Mouse (Mus musculus) erythroblast, adult 5-6 weeks (primary cell): ENCODE measurements around the gene Prkci. TPM values are rescaled to one million over a fixed set of nuclear protein-coding genes. Genes with fewer than 3 reads are reported as not detected.
A peak's percentile ranks its signal among the peaks of the same experiment; 100 is the strongest.

Experiments
- ATAC-seq: replicated peaks from 2 replicates; pipeline ENCODE4 v1.8.0; 2016; ENCODE audit warnings: moderate number of reproducible peaks, mild to moderate bottlenecking, moderate TSS enrichment, inconsistent platforms; ENCODE audit not compliant: poor library complexity, low FRiP score, severe bottlenecking
- total RNA-seq, 2 experiments: library from RNA; stranded (forward) in 1 of 2; stranded (reverse) in 1 of 2; fragments of 150-400 nt in 1 of 2; fragments of 200-764, 138-1000 nt in 1 of 2; gene quantifications; 2 replicates each; pipeline versions ENCODE4 v1.2.3 to v1.2.4; 2015 to 2017; ENCODE audit warnings: low replicate concordance in 2 of 2

The Prkci gene
- total RNA-seq, 2 experiments from 2014 or later = 8.1 to 9.2 TPM

DNA sequence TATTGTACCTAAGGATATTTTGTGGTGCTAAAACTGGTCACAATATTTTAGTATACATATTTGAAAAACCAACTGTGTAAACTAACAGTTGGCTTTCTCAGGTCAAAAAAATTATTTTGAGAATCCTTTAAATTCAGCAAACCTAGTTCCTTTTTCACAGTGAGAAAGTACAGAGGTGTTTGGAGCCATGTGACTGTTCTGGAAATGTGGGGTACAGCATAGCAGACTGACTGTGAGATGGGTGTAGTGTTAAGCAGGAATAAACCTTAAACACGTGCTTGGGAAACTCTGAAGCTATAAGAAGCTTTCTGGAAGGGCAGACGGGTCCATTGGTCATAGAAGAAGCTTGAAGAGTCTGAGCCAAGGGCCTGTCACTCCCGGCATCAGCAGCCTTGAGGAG is 38.1 kb downstream of the Prkci start:
- no peak for ATAC-seq

DNA sequence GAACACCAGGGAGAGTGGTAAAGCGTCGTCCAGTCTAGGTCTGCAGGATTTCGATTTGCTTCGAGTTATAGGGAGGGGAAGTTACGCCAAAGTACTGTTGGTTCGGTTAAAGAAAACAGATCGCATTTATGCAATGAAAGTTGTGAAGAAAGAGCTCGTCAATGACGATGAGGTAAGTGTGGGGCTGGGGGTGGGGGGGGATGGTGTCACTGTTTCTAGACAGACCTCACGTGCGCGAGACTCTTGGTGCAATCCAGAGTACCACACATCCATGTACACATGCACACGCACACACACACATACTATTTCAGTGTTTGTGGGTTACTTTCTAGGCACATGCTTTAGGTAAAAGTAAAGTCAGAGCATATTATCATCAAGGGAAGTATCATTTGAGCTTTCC is 42.3 kb downstream of the Prkci start:
- ATAC-seq = no peak

DNA sequence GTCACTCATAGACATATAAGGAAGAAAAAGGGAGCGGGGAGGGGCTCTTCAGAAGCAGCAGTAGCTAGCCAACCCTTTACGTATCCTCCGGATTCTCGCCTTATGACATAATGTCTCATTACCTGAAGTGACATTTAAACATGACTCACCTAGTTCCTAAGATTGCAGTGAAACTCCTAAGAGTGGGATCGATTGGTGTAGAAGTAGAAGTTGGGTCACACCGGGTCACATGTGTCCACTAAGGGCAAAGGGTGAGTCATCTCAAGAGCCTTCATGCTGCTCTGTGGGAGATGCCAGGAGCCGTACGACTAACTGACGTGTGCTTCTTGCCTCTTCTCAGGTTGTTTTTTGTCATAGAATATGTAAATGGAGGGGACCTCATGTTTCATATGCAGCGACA is 43.1 kb downstream of the Prkci start:
- no peak for ATAC-seq

DNA sequence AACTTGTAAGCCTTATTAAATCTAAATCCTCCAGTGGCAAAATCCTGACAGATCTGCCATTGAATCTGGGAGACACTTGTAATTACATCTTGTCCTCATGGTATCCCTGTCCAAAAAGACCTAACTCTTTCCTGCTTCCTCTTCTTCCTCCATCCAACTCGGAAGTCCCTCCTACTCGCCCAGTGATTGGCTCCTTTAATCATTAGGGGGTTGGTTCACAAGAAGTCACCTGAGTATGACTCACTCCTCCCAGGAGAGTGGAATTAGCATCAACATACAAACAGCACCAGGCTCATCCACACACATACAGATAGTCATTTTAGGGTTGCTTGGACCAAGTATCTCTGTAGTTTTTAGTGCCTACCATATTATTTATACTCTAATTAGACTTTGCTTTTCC is 47.4 kb downstream of the Prkci start:
- ATAC-seq = no peak

DNA sequence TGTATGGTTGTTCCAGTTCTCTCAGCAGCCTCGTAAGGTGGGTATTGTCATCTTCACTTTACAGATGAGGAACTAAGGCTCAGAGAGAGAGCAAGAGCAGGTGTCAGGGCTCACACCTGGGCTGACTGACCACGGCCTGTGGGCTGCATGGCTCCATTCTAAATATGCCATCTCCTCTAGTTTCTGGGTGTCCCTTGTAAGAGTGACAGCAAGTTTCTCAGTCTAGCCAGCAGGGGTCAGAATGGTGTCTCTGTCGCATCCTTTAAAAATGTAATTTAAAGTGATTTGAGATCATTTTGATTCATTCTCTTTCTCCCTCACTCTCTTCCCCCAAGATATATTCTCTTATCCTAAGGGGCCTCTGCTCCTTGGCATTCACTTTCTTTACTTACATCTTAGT is 51.7 kb downstream of the Prkci start:
- no peak for ATAC-seq

DNA sequence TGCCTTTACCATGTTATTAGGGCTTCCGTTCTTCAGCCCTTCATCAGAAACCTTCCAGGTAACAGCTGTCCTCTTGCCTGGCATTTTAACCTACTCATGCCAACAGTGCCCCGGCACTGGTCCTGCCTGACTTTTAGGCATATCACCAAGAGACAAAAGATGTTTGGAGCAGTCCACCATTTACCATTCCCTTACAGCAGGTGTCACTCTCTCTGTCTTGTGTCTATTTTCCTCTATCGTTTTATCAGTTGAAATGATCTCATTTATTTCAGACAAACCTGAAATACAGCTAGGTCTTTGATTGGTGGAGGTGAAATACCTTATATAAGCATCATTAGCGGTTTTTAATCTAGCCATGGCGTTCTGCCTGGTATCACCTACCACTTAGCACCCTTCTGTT is 53.5 kb downstream of the Prkci start:
- ATAC-seq = no peak

DNA sequence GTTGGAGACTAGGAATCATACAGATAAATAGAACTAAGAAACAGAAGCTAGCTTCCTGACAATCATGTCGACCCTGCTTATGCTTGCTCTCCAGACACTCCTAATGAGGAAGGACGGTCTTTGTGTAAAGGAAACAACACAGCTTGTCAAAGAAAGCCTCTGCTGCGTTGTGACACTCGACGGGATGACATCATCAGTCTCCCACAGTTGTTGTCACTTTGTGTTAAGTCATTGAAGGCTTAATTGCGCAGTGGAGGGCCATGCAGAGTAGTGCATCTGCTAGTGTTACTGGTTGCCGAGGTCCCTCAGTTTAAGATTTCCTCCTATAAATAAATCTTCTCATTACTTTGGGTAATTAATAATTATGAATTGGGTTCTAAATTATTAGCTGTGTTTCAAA is 54.8 kb downstream of the Prkci start:
- ATAC-seq = no peak

DNA sequence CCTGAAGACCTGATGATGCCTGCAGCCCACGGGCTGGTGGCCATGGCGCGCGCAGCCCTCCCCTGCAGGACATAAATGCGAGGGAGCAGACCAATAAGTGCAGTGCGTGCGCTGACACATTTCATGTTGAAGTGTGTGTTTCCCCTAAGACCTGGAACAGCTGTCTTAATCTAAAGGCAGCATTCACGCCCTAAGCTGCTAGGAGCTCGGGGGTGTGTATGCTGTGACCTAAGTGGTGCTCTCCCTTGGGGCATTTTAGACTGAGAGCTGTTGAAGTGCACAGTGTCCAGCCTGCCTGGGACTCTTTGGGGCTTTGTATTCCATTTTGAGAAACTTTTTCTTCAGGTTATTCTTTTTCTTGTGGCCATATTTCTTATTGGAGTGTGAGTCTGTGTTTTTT is 56.2 kb downstream of the Prkci start:
- no peak for ATAC-seq

DNA sequence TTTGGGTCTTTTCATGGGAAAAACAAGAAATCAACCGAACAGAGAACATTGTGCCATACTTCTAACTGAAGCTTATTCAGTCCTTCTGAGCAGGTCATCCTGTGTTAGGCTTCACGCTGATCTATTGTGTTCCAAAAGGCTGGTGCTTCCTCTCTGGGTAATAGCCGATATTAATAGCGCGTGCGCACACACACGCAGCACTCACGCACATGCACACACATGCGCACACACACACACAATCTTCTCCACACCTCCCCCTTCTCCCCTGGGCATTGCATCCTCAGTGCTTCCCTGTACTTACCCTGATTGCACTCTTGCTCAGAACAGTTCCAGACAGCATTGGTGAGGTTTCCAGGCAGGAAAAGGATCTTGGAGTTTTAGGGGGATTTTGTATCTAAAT is 57.6 kb downstream of the Prkci start:
- ATAC-seq = no peak

DNA sequence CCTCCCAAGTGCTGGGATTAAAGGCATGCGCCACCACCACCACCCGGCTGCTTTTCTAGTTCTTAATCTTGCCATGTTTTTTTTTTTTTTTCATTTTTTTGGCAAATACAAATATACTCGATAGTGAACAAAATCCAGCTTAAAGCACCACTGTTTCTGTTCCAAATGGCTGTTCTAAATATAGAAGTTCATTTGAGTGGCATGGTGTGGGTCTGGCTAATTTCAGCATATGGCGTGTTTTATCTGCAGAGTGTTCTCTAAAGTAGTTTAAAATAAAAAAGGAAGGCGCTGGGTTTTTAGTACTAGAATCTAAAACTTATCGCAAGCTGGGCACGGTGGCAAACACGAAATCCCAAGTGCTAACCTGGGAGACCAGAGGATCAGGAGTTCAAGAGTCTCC is 59.3 kb downstream of the Prkci start:
- no peak for ATAC-seq

DNA sequence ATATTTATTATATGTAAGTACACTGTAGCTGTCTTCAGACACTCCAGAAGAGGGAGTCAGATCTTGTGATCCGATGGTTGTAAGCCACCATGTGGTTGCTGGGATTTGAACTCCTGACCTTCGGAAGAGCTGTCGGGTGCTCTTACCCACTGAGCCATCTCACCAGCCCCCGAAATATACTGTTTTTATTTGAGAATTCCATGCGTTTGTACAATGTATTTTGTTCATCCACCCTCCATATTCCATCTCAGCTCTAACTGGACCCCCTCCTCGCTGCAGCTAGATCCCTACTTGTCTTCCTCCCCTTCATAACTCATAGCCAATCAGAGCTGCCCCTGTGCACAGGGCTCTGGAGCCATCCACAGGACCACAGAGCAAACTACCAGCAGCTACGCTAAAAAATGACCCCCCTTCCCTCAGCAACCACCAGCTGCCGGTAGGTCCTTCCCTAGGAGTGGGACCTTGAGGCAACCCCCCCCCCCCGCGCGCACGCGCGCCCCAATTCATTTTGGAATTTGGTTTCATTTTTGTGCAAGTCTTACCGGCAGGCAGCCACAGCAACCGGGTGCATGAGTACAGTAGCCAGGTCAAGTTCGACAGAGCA is 60.6 kb downstream of the Prkci start:
- no peak for ATAC-seq

DNA sequence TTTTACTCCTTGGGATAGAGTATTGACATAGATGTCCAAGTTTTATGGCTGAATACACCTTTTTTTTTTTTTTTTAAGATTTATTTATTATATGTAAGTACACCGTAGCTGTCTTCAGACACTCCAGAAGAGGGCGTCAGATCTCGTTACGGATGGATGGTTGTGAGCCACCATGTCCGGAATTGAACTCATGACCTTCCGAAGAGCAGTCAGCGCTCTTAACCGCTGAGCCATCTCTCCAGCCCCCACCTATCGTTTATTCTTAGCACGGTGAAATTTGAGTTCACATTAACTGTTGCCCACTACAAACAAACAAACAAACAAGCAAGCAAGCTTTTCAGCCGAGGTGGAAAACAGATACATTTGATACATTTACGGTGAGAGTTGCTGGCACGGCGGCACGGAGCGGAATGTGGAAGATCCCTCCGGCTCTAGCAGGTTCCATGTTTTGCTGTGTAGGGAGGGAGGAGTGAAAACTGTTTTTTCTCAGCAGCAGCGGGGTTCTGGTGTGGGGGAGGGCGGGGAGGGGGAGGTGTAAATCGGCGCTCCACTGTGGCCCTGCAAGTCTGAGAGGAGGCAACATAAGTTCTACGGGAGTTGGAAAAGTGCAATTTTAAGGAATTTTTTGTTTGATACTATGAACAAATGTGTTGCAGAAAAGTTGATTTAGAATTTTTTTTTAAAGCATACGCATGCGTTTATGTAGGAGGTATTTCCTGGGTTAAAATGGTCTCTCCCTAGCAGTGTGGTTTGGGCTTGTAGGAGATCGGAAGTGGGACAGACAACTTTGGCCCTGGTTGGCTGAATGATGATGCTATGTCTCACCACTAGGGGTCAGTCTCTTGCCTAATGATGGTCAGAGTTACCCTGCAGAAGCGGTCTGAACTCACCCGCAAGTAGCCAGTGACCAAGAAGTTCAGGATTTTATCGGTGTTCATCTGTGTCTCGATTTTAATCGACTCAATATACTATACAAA is 61.4 kb downstream of the Prkci start:
- peak; percentile 98 for ATAC-seq

DNA sequence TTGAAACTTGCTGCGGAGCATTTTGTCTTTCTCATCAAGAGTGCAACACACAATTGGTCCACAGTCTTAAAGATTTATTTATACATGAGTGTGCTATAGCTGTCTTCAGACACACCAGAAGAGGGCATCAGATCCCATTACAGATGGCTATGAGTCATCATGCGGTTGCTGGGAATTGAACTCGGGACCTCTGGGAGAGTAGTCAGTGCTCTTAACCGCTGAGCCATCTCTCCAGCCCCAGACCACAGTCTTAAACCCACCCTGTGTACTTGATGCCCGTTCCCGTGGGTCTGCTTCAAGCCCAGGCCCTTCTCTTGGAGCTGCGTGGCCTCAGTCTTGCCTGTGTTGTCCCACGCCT is 65.2 kb downstream of the Prkci start:
- ATAC-seq = no peak

DNA sequence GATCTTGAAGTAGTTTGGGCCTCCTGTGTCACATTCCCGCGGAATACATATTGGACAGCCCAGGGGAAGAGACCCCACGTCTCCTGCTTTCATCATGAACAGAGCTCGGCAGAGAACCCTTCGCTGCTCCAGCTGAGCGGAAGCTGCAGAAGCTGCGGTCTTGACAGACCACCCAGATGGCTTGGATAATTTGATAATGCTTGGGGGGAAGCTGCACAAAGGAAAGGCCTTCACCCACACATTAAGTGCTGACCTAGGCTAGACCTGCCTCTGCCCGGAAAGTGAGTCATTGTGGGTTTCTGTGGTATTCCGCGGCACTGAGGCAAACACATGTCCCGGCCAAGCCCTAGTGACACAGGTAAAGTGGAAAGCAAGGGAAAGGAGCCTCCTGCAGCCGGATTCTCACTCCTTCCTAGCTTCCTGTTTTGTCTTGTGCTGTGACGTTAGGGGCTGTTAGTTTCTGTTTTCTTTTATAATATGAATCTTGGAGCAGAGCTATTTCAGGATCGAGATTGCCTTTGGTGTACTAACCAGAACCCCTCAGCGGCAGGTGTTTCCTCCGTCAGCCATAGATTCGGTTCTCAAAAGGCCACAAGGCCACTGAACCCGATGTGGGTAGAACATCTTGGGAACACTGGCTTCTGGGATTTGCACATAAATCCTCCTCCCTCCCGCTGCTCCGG is 65.7 kb downstream of the Prkci start:
- ATAC-seq = no peak

DNA sequence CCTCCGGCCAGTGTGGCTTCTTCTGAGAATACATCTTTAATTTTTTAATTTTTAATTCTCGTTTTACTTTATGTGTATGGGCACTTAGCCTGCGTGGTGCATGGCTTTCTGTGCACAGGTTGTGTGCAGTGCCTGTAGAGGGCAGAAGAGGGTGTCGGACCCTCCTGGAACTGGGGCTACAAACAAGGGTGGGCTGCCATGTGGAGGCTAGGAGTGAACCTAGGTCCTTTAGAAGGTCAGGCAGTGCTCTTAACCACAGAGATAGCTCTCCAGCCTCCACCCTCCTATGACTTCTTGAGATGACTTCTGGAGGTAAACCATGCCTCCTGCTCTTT is 66.2 kb downstream of the Prkci start:
- ATAC-seq = no peak

DNA sequence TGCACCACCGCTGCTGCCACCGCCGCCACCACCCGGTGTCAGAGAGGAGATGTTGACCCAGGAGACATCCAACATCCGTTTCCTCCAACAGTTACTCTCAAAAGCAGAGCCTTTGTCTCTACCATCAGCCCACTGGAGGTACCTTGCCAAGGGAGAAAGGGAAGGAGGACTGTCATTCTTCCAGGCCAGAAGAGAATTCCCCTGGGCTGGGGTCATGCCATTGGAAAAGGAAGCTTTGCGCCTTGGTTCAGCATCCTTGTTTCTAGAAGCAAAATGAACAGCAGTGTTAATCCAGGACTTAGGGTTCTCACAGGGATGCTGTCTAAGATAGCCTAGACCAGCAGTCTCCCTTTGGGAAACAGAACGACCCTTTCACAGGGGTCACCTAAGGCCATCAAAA is 66.8 kb downstream of the Prkci start:
- ATAC-seq = no peak

DNA sequence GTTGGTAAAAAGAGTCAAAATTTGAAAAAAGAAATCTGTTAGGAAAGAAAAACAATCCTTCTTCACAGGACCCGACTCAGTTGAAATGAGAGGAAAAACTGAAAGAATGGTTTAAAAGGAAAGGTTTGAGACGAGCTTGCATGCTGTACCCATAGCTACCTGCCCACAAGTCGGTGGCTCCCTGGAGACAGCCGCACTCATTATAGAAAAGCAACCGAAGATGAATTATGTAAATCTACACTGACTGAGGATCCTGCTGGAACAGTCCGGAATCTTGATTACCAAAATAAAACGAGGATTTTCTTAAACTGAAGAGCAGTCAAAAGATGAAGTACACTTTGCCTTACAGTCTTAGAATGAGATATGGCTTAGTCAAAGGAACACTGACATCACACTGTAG is 72.9 kb downstream of the Prkci start:
- no peak for ATAC-seq

DNA sequence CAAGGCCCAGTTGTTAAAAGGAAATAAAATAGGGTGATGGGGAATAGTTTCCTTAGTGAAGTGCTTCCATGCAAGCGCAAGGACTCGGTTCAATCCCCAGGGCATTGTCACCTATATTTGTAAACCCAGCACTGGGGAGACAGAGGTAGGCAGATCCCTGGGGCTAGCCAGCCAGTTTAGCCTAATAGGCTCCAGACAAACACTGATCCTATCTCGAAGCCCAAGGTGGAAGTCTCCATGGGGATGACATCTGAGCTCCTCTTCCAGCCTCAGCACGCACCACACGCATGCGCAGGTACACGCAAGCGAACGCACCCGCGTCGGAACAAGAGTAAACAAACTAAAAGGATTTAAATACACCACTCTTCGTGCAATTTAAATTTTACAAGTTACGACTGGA is 76.3 kb downstream of the Prkci start:
- no peak for ATAC-seq

DNA sequence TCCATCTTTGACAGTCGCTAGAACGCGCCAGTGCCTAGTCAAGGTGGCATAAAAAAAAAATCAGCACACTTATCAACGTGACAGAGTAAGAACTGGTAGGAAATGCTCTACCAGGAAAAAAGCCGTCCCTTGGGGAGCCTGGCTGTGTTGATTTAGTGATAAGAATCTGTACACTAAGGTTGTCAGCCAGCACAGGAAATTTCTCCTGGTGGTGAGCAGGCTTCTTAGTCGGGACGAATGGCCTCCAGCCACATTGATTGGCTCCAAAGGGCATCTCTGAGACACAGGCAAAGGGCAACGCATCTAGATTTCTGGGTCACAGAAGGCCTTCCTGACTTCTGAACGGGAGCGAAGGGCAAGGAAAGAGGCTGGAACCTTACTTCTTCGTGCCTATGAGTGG is 80.3 kb downstream of the Prkci start:
- ATAC-seq = no peak

DNA sequence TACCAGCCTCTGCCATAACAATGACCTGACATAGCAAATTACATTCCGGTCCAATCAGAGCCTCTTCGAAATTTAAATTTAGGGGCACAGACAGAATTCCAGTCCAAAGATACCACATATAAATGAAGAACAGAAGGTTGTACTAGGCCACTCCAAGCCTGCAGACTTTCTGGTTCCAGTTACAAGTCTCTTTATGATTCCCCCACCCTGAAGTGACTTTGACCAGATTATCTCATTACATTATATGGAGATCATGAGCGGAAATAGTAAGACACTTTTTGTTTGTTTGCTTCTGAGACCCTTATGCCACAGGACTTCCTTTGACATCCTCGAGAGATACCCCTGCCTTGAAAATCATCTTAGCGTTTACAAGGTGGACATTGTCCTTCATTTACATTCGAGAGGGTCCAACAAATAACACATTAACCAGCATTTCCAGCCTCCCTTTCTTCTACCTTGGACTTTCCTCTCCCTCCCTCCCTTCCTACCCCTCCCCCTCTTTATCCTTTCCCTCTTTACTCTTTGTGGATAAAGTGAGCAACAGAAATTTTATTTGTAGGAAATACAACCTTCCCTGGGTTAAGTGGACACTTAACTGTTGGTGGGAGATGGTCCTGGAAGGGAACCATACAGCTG is 81.6 kb downstream of the Prkci start:
- no peak for ATAC-seq

DNA sequence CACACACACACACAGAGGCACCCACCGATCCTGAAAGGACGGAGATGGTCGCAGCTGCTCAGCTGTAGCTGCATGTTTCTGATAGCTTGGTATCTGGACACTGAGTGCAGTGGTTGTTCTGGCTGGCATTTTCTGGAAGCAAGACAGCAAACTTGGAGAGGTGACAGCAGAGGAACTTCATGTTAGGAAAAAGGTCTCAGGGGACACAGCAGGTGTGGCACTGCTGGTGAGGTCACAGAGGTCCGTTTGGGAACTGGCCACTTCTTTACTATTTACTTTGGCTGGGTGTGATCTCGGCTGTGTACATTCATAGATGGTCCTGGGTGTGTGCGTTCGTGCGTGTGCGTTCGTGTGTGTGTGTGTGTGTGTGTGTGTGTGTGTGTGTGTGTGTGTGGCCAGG is 83.9 kb downstream of the Prkci start:
- no peak for ATAC-seq
